Mouse (Mus musculus) lung, postnatal 0 days (tissue): ENCODE data around the gene Ppp1r15b.
A peak's percentile ranks its signal among the peaks of the same experiment; 100 is the strongest.

Experiments
- CTCF ChIP-seq: IDR thresholded peaks from 2 replicates; pipeline ENCODE4 v1.5.1; 2016; ENCODE audit warnings: antibody characterized with exemption, mild to moderate bottlenecking
- EP300 ChIP-seq: IDR thresholded peaks from 2 replicates; pipeline ENCODE4 v1.6.1; 2016; ENCODE audit warnings: antibody characterized with exemption, mild to moderate bottlenecking, control low read depth

- TF ChIP-seq CTCF (peak; percentile 38; the same call in 1 of the 2 replicates), EP300 (no peak; the same call in none of the 2 replicates)
These were observed at the start of gene Ppp1r15b for GRCm38 (mm10) chr1:133130638-133131560.
